Mouse (Mus musculus) midbrain, embryonic 15.5 days (tissue): ENCODE data around the gene Tsn. TPM values are rescaled to one million over a fixed set of nuclear protein-coding genes. Genes with fewer than 3 reads are reported as not detected.
A peak's percentile ranks its signal among the peaks of the same experiment; 100 is the strongest.

Source experiments
- ATAC-seq: fragments of 200-750 bp; cut with Nextera tagmentation; replicated peaks from 2 replicates; pipeline ENCODE4 v1.8.0; 2017; ENCODE audit warnings: moderate TSS enrichment
- H3K27ac ChIP-seq: fragments of 300-500 bp; sonication (generic); 2 replicates; pipeline ENCODE4 v1.5.1; 2015; ENCODE audit warnings: mild to moderate bottlenecking, inconsistent platforms
- H3K27me3 ChIP-seq: fragments of 300-500 bp; sonication (generic); replicated peaks from 2 replicates; pipeline ENCODE4 v1.6.1; 2015; ENCODE audit warnings: inconsistent platforms
- H3K36me3 ChIP-seq: fragments of 300-500 bp; sonication (generic); replicated peaks from 2 replicates; pipeline ENCODE4 v1.6.1; 2015; ENCODE audit warnings: inconsistent platforms
- H3K4me1 ChIP-seq: fragments of 300-500 bp; sonication (generic); 2 replicates; pipeline ENCODE4 v1.6.1; 2015; ENCODE audit warnings: inconsistent platforms
- H3K4me2 ChIP-seq: fragments of 300-500 bp; sonication (generic); 2 replicates; pipeline ENCODE4 v1.6.1; 2015; ENCODE audit warnings: inconsistent platforms, mild to moderate bottlenecking, moderate library complexity
- H3K4me3 ChIP-seq: fragments of 300-500 bp; sonication (generic); 2 replicates; pipeline ENCODE4 v1.5.1; 2015; ENCODE audit warnings: mild to moderate bottlenecking, inconsistent platforms
- H3K9ac ChIP-seq: fragments of 300-500 bp; sonication (generic); 2 replicates; pipeline ENCODE4 v1.6.1; 2015; ENCODE audit warnings: mild to moderate bottlenecking, inconsistent platforms
- H3K9me3 ChIP-seq: fragments of 300-500 bp; sonication (generic); 2 replicates; pipeline ENCODE4 v1.6.1; 2016; ENCODE audit warnings: inconsistent platforms
- WGBS: fragments of 180-500 bp; shearing (Covaris S2); methylation state at CpG from one replicate; pipeline ENCODE4 v1.1.7; 2015; ENCODE audit warnings: mixed read lengths; 5-methylcytosine and 5-hydroxymethylcytosine counted together
- polyA plus RNA-seq: library from polyadenylated mRNA; unstranded; fragments of >200 nt; fragmentation: Nextera tagmentation; extraction: Ambion mirVana; gene quantifications from 2 replicates; pipeline ENCODE4 v1.2.1, GENCODE M21; 2015

Tsn gene
- 443 and 463 TPM in 2 replicates for polyA plus RNA-seq

- H3K4me1 ChIP-seq: peaks cover 16% of the 10 kb centered on the region
- no peaks in the 10 kb centered on the region for H3K9me3 ChIP-seq
- no peaks in the 10 kb centered on the region for H3K27me3 ChIP-seq
- H3K4me3 ChIP-seq: peak within 1 kb of the TSS; percentile 59
- H3K4me2 ChIP-seq: peak within 1 kb of the TSS; percentile 78
- ATAC-seq: peak; percentile 70
- peak within 1 kb of the TSS; percentile 60 for H3K9ac ChIP-seq
- 50% methylated on average over 12 of the region's 12 CpGs for WGBS
- H3K36me3 ChIP-seq: 0 out of 2 replicates have a peak, but pooled peaks cover 3% of the 10 kb centered on the region
- H3K27ac ChIP-seq: peak within 1 kb of the TSS; percentile 93
These were observed at the start of gene Tsn for GRCm38 (mm10) chr1:118311622-118312326. Tsn (minus strand) TSS chr1:118311739.

GRCm38 (mm10) chr1:118359071-118359761 lies 47.7 kb upstream of the Tsn start:
- no peak for ATAC-seq
- Histone ChIP-seq H3K27me3 (no peaks in the 10 kb centered on the region), H3K4me3 (no peak overlapping the region), H3K27ac (no peak overlapping the region), H3K9me3 (no peaks in the 10 kb centered on the region), H3K9ac (no peak overlapping the region), H3K4me2 (no peak overlapping the region), H3K4me1 (no peaks in the 10 kb centered on the region), H3K36me3 (no peaks in the 10 kb centered on the region)
- WGBS: 64% methylated on average over 6 of the region's 6 CpGs

GRCm38 (mm10) chr1:118349922-118350321 lies 38.4 kb upstream of the Tsn start:
- 81% methylated on average over 3 of the region's 3 CpGs for WGBS
- Histone ChIP-seq H3K27ac (no peak overlapping the region), H3K4me2 (no peak overlapping the region), H3K36me3 (no peaks in the 10 kb centered on the region), H3K4me1 (no peaks in the 10 kb centered on the region), H3K4me3 (no peak overlapping the region), H3K9me3 (no peaks in the 10 kb centered on the region), H3K27me3 (no peaks in the 10 kb centered on the region), H3K9ac (no peak overlapping the region)
- no peak for ATAC-seq

GRCm38 (mm10) chr1:118343649-118344435 lies 32.3 kb upstream of the Tsn start:
- WGBS: 40% methylated on average over 6 of the region's 6 CpGs
- Histone ChIP-seq H3K27me3 (no peaks in the 10 kb centered on the region), H3K9ac (no peak overlapping the region), H3K4me3 (no peak overlapping the region), H3K27ac (no peak overlapping the region), H3K9me3 (no peaks in the 10 kb centered on the region), H3K4me1 (no peaks in the 10 kb centered on the region), H3K4me2 (no peak overlapping the region), H3K36me3 (no peaks in the 10 kb centered on the region)
- no peak for ATAC-seq

GRCm38 (mm10) chr1:118337921-118338320 lies 26.4 kb upstream of the Tsn start:
- H3K27ac ChIP-seq: no peak overlapping the region
- no peaks in the 10 kb centered on the region for H3K27me3 ChIP-seq
- ATAC-seq: no peak
- H3K4me1 ChIP-seq: no peaks in the 10 kb centered on the region
- H3K4me2 ChIP-seq: no peak overlapping the region
- no peak overlapping the region for H3K4me3 ChIP-seq
- 89% methylated on average over 5 of the region's 5 CpGs for WGBS
- H3K9ac ChIP-seq: no peak overlapping the region
- no peaks in the 10 kb centered on the region for H3K9me3 ChIP-seq
- peaks cover 16% of the 10 kb centered on the region for H3K36me3 ChIP-seq

GRCm38 (mm10) chr1:118335847-118336246 lies 24.3 kb upstream of the Tsn start:
- H3K9ac ChIP-seq: no peak overlapping the region
- H3K4me2 ChIP-seq: no peak overlapping the region
- H3K4me3 ChIP-seq: no peak overlapping the region
- no peaks in the 10 kb centered on the region for H3K9me3 ChIP-seq
- H3K4me1 ChIP-seq: no peaks in the 10 kb centered on the region
- H3K27ac ChIP-seq: no peak overlapping the region
- no peak for ATAC-seq
- peaks cover 23% of the 10 kb centered on the region for H3K36me3 ChIP-seq
- no peaks in the 10 kb centered on the region for H3K27me3 ChIP-seq

GRCm38 (mm10) chr1:118334749-118335713 lies 23.5 kb upstream of the Tsn start:
- H3K36me3 ChIP-seq: peaks cover 31% of the 10 kb centered on the region
- no peak overlapping the region for H3K9ac ChIP-seq
- WGBS: 88% methylated on average over 9 of the region's 9 CpGs
- no peaks in the 10 kb centered on the region for H3K9me3 ChIP-seq
- no peak overlapping the region for H3K4me3 ChIP-seq
- H3K4me1 ChIP-seq: no peaks in the 10 kb centered on the region
- no peak overlapping the region for H3K4me2 ChIP-seq
- ATAC-seq: no peak
- H3K27ac ChIP-seq: no peak overlapping the region
- no peaks in the 10 kb centered on the region for H3K27me3 ChIP-seq

GRCm38 (mm10) chr1:118321661-118322201 lies 10.2 kb upstream of the Tsn start, which contains the start of gene Nifk:
Nifk (plus strand) TSS chr1:118321839.
- Histone ChIP-seq H3K4me1 (peaks cover 11% of the 10 kb centered on the region), H3K27ac (peak within 1 kb of the TSS; percentile 48), H3K9me3 (no peaks in the 10 kb centered on the region), H3K4me2 (peak within 1 kb of the TSS; percentile 57), H3K36me3 (peaks cover 8% of the 10 kb centered on the region; the same call in 1 of the 2 replicates), H3K4me3 (peak within 1 kb of the TSS; percentile 72), H3K27me3 (no peaks in the 10 kb centered on the region; the same call in 1 of the 2 replicates), H3K9ac (peak within 1 kb of the TSS; percentile 83)
- ATAC-seq: peak; percentile 95
- WGBS: under 1% methylated on average over 37 of the region's 37 CpGs

- H3K9ac ChIP-seq: no peak overlapping the region
- no peaks in the 10 kb centered on the region; the same call in 1 of the 2 replicates for H3K27me3 ChIP-seq
- ATAC-seq: no peak
- H3K4me1 ChIP-seq: peaks cover 11% of the 10 kb centered on the region
- no peak overlapping the region for H3K27ac ChIP-seq
- H3K9me3 ChIP-seq: no peaks in the 10 kb centered on the region
- 77% methylated on average over 2 of the region's 2 CpGs for WGBS
- no peak overlapping the region for H3K4me2 ChIP-seq
- H3K36me3 ChIP-seq: peaks cover 8% of the 10 kb centered on the region; the same call in 1 of the 2 replicates
- no peak overlapping the region for H3K4me3 ChIP-seq
These were observed 9.2 kb upstream of the Tsn start for GRCm38 (mm10) chr1:118320696-118321095.

GRCm38 (mm10) chr1:118310780-118311621 lies 538 bp downstream of the Tsn start:
- Histone ChIP-seq H3K27me3 (no peaks in the 10 kb centered on the region), H3K36me3 (peaks cover 3% of the 10 kb centered on the region; the same call in 1 of the 2 replicates), H3K4me2 (peak overlapping the region; percentile 78), H3K4me3 (peak overlapping the region; percentile 59), H3K9ac (peak overlapping the region; percentile 60), H3K4me1 (peaks cover 16% of the 10 kb centered on the region), H3K27ac (peak overlapping the region; percentile 93), H3K9me3 (no peaks in the 10 kb centered on the region)
- WGBS: under 1% methylated on average over 67 of the region's 67 CpGs
- peak; percentile 100 for ATAC-seq
